Mouse (Mus musculus) forebrain, embryonic 15.5 days (tissue): ENCODE data around the gene Bsn. TPM values are rescaled to one million over a fixed set of nuclear protein-coding genes. Genes with fewer than 3 reads are reported as not detected.

ENCODE experiments used
- ATAC-seq: fragments of 200-750 bp; cut with Nextera tagmentation; replicated peaks from 2 replicates; pipeline ENCODE4 v1.8.0; 2017; ENCODE audit warnings: mild to moderate bottlenecking, moderate TSS enrichment, moderate library complexity
- H3K27ac ChIP-seq: fragments of 300-500 bp; sonication (generic); replicated peaks from 2 replicates; pipeline ENCODE4 v1.5.1; 2015; ENCODE audit warnings: mild to moderate bottlenecking, inconsistent platforms
- H3K27me3 ChIP-seq: fragments of 300-500 bp; sonication (generic); 2 replicates; pipeline ENCODE4 v1.6.1; 2015; ENCODE audit warnings: inconsistent platforms
- H3K36me3 ChIP-seq: fragments of 300-500 bp; sonication (generic); 2 replicates; pipeline ENCODE4 v1.6.1; 2015; ENCODE audit warnings: mild to moderate bottlenecking, inconsistent platforms
- H3K4me1 ChIP-seq: fragments of 300-500 bp; sonication (generic); 2 replicates; pipeline ENCODE4 v1.6.1; 2015; ENCODE audit warnings: inconsistent platforms
- H3K4me2 ChIP-seq: fragments of 300-500 bp; sonication (generic); replicated peaks from 2 replicates; pipeline ENCODE4 v1.6.1; 2015; ENCODE audit warnings: mild to moderate bottlenecking, inconsistent platforms
- H3K4me3 ChIP-seq: fragments of 300-500 bp; sonication (generic); 2 replicates; pipeline ENCODE4 v1.5.1; 2015; ENCODE audit warnings: mild to moderate bottlenecking, inconsistent platforms
- H3K9ac ChIP-seq: fragments of 300-500 bp; sonication (generic); replicated peaks from 2 replicates; pipeline ENCODE4 v1.6.1; 2015; ENCODE audit warnings: mild to moderate bottlenecking, inconsistent platforms
- H3K9me3 ChIP-seq: fragments of 300-500 bp; sonication (generic); 2 replicates; pipeline ENCODE4 v1.6.1; 2016; ENCODE audit warnings: inconsistent platforms
- WGBS: fragments of 180-500 bp; shearing (Covaris S2); methylation state at CpG from one replicate; pipeline ENCODE4 v1.1.7; 2015; ENCODE audit warnings: mixed read lengths; 5-methylcytosine and 5-hydroxymethylcytosine counted together
- polyA plus RNA-seq: library from polyadenylated mRNA; unstranded; fragments of >200 nt; fragmentation: Nextera tagmentation; extraction: Ambion mirVana; gene quantifications from 2 replicates; pipeline ENCODE4 v1.2.1, GENCODE M21; 2015

The Bsn gene
- polyA plus RNA-seq, 1 experiment from 2014 or later, result 7.3 TPM

DNA sequence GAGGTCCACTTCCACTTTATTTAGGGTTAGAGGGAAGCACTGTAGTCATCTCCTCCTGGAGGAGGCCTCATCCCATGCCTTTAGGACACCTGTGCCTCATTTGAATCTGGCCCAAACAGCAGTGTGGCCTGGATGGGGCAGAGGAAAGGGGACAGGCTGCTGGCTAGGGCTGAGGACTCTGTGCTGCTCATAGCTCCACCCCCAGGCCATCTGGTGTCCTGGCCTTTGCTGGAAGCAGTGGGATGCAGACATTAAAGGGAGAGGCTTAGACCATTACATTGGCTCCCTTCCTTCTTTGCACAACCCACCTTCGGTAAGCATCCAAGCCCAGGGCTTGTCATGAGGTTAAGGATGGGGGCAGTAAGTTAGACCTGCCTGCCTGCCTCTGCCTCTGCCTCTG is 56.7 kb downstream of the Bsn start:
- no peak for ATAC-seq
- H3K27ac ChIP-seq, result no peak overlapping the region
- no peaks in the 10 kb centered on the region for H3K27me3 ChIP-seq
- peaks cover 6% of the 10 kb centered on the region; the same call in 1 of the 2 replicates for H3K36me3 ChIP-seq
- 67% methylated on average over 1 of the region's 1 CpGs for WGBS
- H3K9ac ChIP-seq, result no peak overlapping the region
- no peak overlapping the region for H3K4me2 ChIP-seq
- H3K4me3 ChIP-seq, result no peak overlapping the region
- H3K9me3 ChIP-seq, result no peaks in the 10 kb centered on the region
- no peaks in the 10 kb centered on the region for H3K4me1 ChIP-seq

DNA sequence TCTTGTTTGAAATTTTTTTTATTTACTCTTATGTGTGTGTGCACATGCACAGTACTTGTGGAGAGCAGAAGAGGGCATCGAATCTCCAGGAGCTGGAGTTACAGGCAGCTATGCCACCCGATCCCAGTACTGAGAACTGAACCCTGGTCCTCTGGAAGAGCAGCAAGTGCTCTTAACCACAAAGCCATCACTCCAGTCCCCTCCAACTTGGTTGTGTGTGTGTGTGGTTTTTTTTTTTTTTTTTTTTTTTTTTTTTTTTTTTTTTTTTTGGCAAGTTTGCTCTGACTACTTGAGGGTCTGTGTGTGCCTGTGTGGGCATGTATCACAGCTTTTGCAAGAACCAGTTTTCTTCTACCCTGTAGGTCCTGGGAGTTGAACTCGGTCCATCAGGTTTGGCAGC is 57.8 kb downstream of the Bsn start:
- Histone ChIP-seq H3K9ac (no peak overlapping the region), H3K27ac (no peak overlapping the region), H3K4me3 (no peak overlapping the region), H3K9me3 (no peaks in the 10 kb centered on the region), H3K27me3 (no peaks in the 10 kb centered on the region), H3K36me3 (no peaks in the 10 kb centered on the region; the same call in 1 of the 2 replicates), H3K4me1 (no peaks in the 10 kb centered on the region), H3K4me2 (no peak overlapping the region)
- no peak for ATAC-seq
- 96% methylated on average over 3 of the region's 3 CpGs for WGBS

DNA sequence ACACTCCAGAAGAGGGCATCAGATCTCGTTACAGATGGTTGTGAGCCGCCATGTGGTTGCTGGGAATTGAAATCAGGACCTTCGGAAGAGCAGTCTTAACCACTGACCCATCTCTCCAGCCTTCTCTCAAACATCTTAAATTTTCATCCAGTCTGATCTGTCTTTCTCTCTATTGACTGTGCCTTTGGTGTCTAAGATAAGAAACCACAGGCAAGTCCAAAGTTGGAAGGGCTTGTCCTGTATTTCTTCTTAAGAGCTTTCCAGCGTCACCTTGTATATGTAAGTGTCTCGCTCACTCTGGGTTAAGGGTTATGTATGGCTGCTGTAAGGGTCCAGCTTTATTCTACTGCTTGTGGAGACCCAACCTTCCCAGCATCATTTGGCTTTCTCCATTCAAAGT is 58.7 kb downstream of the Bsn start:
- no peak overlapping the region for H3K4me3 ChIP-seq
- H3K27ac ChIP-seq, result no peak overlapping the region
- H3K4me2 ChIP-seq, result no peak overlapping the region
- H3K9me3 ChIP-seq, result no peaks in the 10 kb centered on the region
- no peaks in the 10 kb centered on the region for H3K36me3 ChIP-seq
- H3K4me1 ChIP-seq, result no peaks in the 10 kb centered on the region
- 90% methylated on average over 5 of the region's 5 CpGs for WGBS
- no peaks in the 10 kb centered on the region for H3K27me3 ChIP-seq
- no peak overlapping the region for H3K9ac ChIP-seq
- no peak for ATAC-seq

- Histone ChIP-seq H3K27ac (no peak overlapping the region), H3K4me2 (no peak overlapping the region), H3K27me3 (no peaks in the 10 kb centered on the region), H3K9ac (no peak overlapping the region), H3K36me3 (peaks cover 9% of the 10 kb centered on the region; the same call in 1 of the 2 replicates), H3K4me1 (no peaks in the 10 kb centered on the region), H3K9me3 (no peaks in the 10 kb centered on the region), H3K4me3 (no peak overlapping the region)
- no peak for ATAC-seq
- WGBS, result 84% methylated on average over 13 of the region's 13 CpGs
Measured at GRCm38 (mm10) chr9:108129042-108129948, 60.9 kb downstream of the Bsn start.

- H3K9ac ChIP-seq, result no peak overlapping the region
- WGBS, result 88% methylated on average over 11 of the region's 11 CpGs
Measured at GRCm38 (mm10) chr9:108128248-108128647, 61.9 kb downstream of the Bsn start.

GRCm38 (mm10) chr9:108126436-108127180 is 63.6 kb downstream of the Bsn start:
- H3K36me3 ChIP-seq, result peaks cover 9% of the 10 kb centered on the region; the same call in 1 of the 2 replicates
- H3K9me3 ChIP-seq, result no peaks in the 10 kb centered on the region
- no peaks in the 10 kb centered on the region for H3K27me3 ChIP-seq
- no peak overlapping the region for H3K4me3 ChIP-seq
- H3K4me1 ChIP-seq, result no peaks in the 10 kb centered on the region
- no peak overlapping the region for H3K9ac ChIP-seq
- 87% methylated on average over 17 of the region's 17 CpGs for WGBS
- ATAC-seq, result no peak
- H3K27ac ChIP-seq, result no peak overlapping the region
- H3K4me2 ChIP-seq, result no peak overlapping the region

More at GRCm38 (mm10) chr9:108128248-108128647, 61.9 kb downstream of the Bsn start:
- H3K27me3 ChIP-seq, result no peaks in the 10 kb centered on the region
- no peak for ATAC-seq
- H3K4me3 ChIP-seq, result no peak overlapping the region
- peaks cover 9% of the 10 kb centered on the region; the same call in 1 of the 2 replicates for H3K36me3 ChIP-seq
- no peak overlapping the region for H3K4me2 ChIP-seq
- no peaks in the 10 kb centered on the region for H3K9me3 ChIP-seq
- no peaks in the 10 kb centered on the region for H3K4me1 ChIP-seq
- H3K27ac ChIP-seq, result no peak overlapping the region

- Histone ChIP-seq H3K27me3 (no peaks in the 10 kb centered on the region), H3K4me3 (no peak overlapping the region), H3K4me1 (no peaks in the 10 kb centered on the region), H3K27ac (no peak overlapping the region), H3K36me3 (peaks cover 9% of the 10 kb centered on the region; the same call in 1 of the 2 replicates), H3K9me3 (no peaks in the 10 kb centered on the region), H3K4me2 (no peak overlapping the region), H3K9ac (no peak overlapping the region)
- WGBS, result 75% methylated on average over 8 of the region's 8 CpGs
- ATAC-seq, result no peak
Measured at GRCm38 (mm10) chr9:108125731-108126130, 64.5 kb downstream of the Bsn start.

DNA sequence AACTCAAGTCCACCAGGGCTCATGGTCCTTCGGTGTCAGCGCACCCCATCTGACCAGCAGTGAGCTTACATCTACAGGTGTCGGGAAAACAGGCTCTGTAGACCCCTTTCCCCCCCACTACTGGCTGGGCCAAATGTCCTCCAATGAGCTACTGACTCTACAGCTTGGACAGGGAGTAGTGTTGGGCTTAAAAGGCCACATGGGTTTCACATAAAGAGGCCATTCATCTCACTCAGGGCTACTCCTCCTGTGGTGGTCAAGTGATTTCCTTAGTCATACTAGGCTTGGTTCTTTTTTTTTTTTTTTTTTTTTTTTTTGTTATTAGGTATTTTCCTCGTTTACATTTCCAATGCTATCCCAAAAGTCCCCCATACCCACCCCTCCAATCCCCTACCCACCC is 66.3 kb downstream of the Bsn start:
- no peak for ATAC-seq
- Histone ChIP-seq H3K4me2 (no peak overlapping the region), H3K36me3 (peaks cover 9% of the 10 kb centered on the region; the same call in 1 of the 2 replicates), H3K4me3 (no peak overlapping the region), H3K27me3 (no peaks in the 10 kb centered on the region), H3K27ac (no peak overlapping the region), H3K9ac (no peak overlapping the region), H3K4me1 (no peaks in the 10 kb centered on the region), H3K9me3 (no peaks in the 10 kb centered on the region)
- 86% methylated on average over 4 of the region's 4 CpGs for WGBS

- peaks cover 15% of the 10 kb centered on the region; the same call in 1 of the 2 replicates for H3K36me3 ChIP-seq
- 86% methylated on average over 10 of the region's 10 CpGs for WGBS
Measured at GRCm38 (mm10) chr9:108121170-108121969, 68.8 kb downstream of the Bsn start.

GRCm38 (mm10) chr9:108120671-108121070 is 69.5 kb downstream of the Bsn start:
- ATAC-seq, result no peak
- Histone ChIP-seq H3K4me3 (no peak overlapping the region), H3K36me3 (peaks cover 14% of the 10 kb centered on the region), H3K4me2 (no peak overlapping the region), H3K9me3 (no peaks in the 10 kb centered on the region), H3K9ac (no peak overlapping the region), H3K27ac (no peak overlapping the region), H3K27me3 (no peaks in the 10 kb centered on the region), H3K4me1 (no peaks in the 10 kb centered on the region)
- WGBS, result 92% methylated on average over 8 of the region's 8 CpGs

More at GRCm38 (mm10) chr9:108121170-108121969, 68.8 kb downstream of the Bsn start:
- Histone ChIP-seq H3K4me1 (no peaks in the 10 kb centered on the region), H3K9me3 (no peaks in the 10 kb centered on the region), H3K4me2 (no peak overlapping the region), H3K27me3 (no peaks in the 10 kb centered on the region), H3K4me3 (no peak overlapping the region), H3K9ac (no peak overlapping the region), H3K27ac (no peak overlapping the region)
- ATAC-seq, result no peak

DNA sequence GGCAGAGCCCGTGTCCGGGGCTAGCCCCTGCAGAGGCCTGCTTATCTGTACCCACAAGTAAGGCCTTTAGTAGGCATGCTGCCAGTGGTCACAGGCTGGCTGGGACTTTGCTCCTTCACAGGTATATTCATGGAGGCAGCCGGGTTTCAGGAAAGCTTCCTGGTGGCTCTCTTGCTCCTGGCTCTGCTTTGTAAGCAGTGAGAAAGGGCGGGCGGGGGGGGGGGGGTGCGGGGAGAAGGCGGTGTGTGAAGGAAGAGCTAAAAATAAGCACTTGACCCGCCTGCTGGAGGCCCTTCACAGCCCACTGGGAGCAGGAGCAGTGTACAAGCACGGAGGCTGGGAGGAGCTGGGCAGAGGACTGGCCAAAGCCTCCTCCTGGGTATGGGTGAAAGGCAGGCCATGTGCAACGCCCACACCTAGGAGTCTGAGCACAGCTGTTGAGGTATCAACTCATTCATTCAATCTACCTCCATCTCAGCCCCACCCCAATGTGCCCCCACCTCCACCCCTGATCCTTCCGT is 70.2 kb downstream of the Bsn start:
- Histone ChIP-seq H3K9ac (no peak overlapping the region), H3K27ac (no peak overlapping the region), H3K9me3 (no peaks in the 10 kb centered on the region), H3K4me3 (no peak overlapping the region), H3K4me1 (no peaks in the 10 kb centered on the region), H3K36me3 (peaks cover 16% of the 10 kb centered on the region), H3K4me2 (no peak overlapping the region), H3K27me3 (no peaks in the 10 kb centered on the region)
- no peak for ATAC-seq
- 51% methylated on average over 11 of the region's 11 CpGs for WGBS
